7 mouse cellular contexts compared by ENCODE assay signal in genomic region chr16:34441704-34442103, GRCm38 (mm10).
DNase-seq lines count a peak whose midpoint lies in the region; ATAC-seq lines count a peak whose summit lies in the region.

No protein-coding gene starts in this region.

- no peak overlapping the region for H3K4me3 ChIP-seq in heart, embryonic 14.5 days (ENCODE audit: control insufficient read depth in 1 of 2, insufficient read depth in 1 of 2, low read depth in 1 of 2, low read length in 2 of 2)
- no peak overlapping the region for H3K4me3 ChIP-seq in limb, embryonic 13.5 days
- no peak overlapping the region for H3K4me3 ChIP-seq in limb, embryonic 10.5 days
- no peak overlapping the region for H3K4me3 ChIP-seq in embryonic facial prominence, embryonic 14.5 days (ENCODE audit: low read depth, low read length)
- H3K4me3 ChIP-seq in neural tube, embryonic 15.5 days (replicated peaks): no peak overlapping the region

- H3K9me3 ChIP-seq in heart, embryonic 14.5 days (ENCODE audit: control insufficient read depth, low read length): no peaks in the 10 kb centered on the region
- no peaks in the 10 kb centered on the region for H3K9me3 ChIP-seq in limb, embryonic 13.5 days
- H3K9me3 ChIP-seq in limb, embryonic 10.5 days (replicated peaks): no peaks in the 10 kb centered on the region
- no peaks in the 10 kb centered on the region for H3K9me3 ChIP-seq in embryonic facial prominence, embryonic 14.5 days (ENCODE audit: control insufficient read depth, low read length)
- no peaks in the 10 kb centered on the region for H3K9me3 ChIP-seq in neural tube, embryonic 15.5 days (replicated peaks)

- H3K4me1 ChIP-seq in heart, embryonic 14.5 days (ENCODE audit: control insufficient read depth in 2 of 2, insufficient read depth in 2 of 2, low read length in 2 of 2): peaks cover 25 to 41% of the 10 kb centered on the region in 2 experiments
- H3K4me1 ChIP-seq in limb, embryonic 13.5 days: peaks cover 50% of the 10 kb centered on the region
- H3K4me1 ChIP-seq in limb, embryonic 10.5 days: peaks cover 15% of the 10 kb centered on the region
- H3K4me1 ChIP-seq in embryonic facial prominence, embryonic 14.5 days (ENCODE audit: control insufficient read depth, insufficient read depth, low read length): peaks cover 26% of the 10 kb centered on the region
- peaks cover 44% of the 10 kb centered on the region for H3K4me1 ChIP-seq in neural tube, embryonic 15.5 days

- DNase-seq in heart, postnatal 25 days (ENCODE audit: low spot score): no peak
- DNase-seq in limb, embryonic 10.5 days (ENCODE audit: low spot score): no peak
- DNase-seq in embryonic facial prominence, embryonic 14.5 days (ENCODE audit: low spot score): no peak
- DNase-seq in thymus, postnatal 14 days: no peak

- H3K4me2 ChIP-seq in heart, embryonic 14.5 days (ENCODE audit: low read length): no peak overlapping the region
- no peak overlapping the region for H3K4me2 ChIP-seq in limb, embryonic 13.5 days (replicated peaks)
- no peak overlapping the region for H3K4me2 ChIP-seq in embryonic facial prominence, embryonic 14.5 days (ENCODE audit: low read depth, low read length)
- no peak overlapping the region for H3K4me2 ChIP-seq in neural tube, embryonic 15.5 days

- ATAC-seq in heart, embryonic 14.5 days (ENCODE audit: insufficient number of reproducible peaks, insufficient read depth, low FRiP score, low read depth): no peak
- no peak for ATAC-seq in limb, embryonic 13.5 days (ENCODE audit: low FRiP score, low read depth)
- ATAC-seq in embryonic facial prominence, embryonic 14.5 days (ENCODE audit: low read depth): no peak
- no peak for ATAC-seq in neural tube, embryonic 15.5 days (ENCODE audit: low FRiP score)

- intact Hi-C loops in heart, postnatal 25 days (cut with DNase I): no loop called here

- peak overlapping the region; percentile 57 to 84 for H3K27ac ChIP-seq in heart, embryonic 14.5 days (replicated peaks in 1 of 2; ENCODE audit: control insufficient read depth in 1 of 2, insufficient read depth in 1 of 2, low read depth in 2 of 2, low read length in 2 of 2)
- H3K27ac ChIP-seq in limb, embryonic 13.5 days: peak overlapping the region; percentile 23; the same call in 1 of the 2 replicates
- H3K27ac ChIP-seq in limb, embryonic 10.5 days: no peak overlapping the region
- H3K27ac ChIP-seq in embryonic facial prominence, embryonic 14.5 days (replicated peaks; ENCODE audit: low read depth, low read length): peak overlapping the region; percentile 56
- peak overlapping the region; percentile 60; the same call in 1 of the 2 replicates for H3K27ac ChIP-seq in neural tube, embryonic 15.5 days (replicated peaks)

- no peaks in the 10 kb centered on the region for H3K27me3 ChIP-seq in heart, embryonic 14.5 days (ENCODE audit: control insufficient read depth, insufficient read depth, low read length)
- no peaks in the 10 kb centered on the region for H3K27me3 ChIP-seq in limb, embryonic 13.5 days
- no peaks in the 10 kb centered on the region for H3K27me3 ChIP-seq in limb, embryonic 10.5 days (ENCODE audit: low read depth, poor library complexity, severe bottlenecking)
- no peaks in the 10 kb centered on the region for H3K27me3 ChIP-seq in embryonic facial prominence, embryonic 14.5 days (replicated peaks; ENCODE audit: control insufficient read depth, insufficient read depth, low read length)
- H3K27me3 ChIP-seq in neural tube, embryonic 15.5 days (replicated peaks): no peaks in the 10 kb centered on the region

- H3K36me3 ChIP-seq in heart, embryonic 14.5 days (ENCODE audit: control insufficient read depth, insufficient read depth, low read length): no peaks in the 10 kb centered on the region
- H3K36me3 ChIP-seq in limb, embryonic 13.5 days: no peaks in the 10 kb centered on the region
- H3K36me3 ChIP-seq in limb, embryonic 10.5 days: no peaks in the 10 kb centered on the region
- H3K36me3 ChIP-seq in embryonic facial prominence, embryonic 14.5 days (ENCODE audit: control insufficient read depth, insufficient read depth, low read length): no peaks in the 10 kb centered on the region
- no peaks in the 10 kb centered on the region for H3K36me3 ChIP-seq in neural tube, embryonic 15.5 days

- WGBS in heart, embryonic 14.5 days: 47% methylated on average over 2 of the region's 2 CpGs
- WGBS in limb, embryonic 13.5 days: 70% methylated on average over 2 of the region's 2 CpGs
- WGBS in limb, embryonic 10.5 days: 87% methylated on average over 2 of the region's 2 CpGs
- 55% methylated on average over 2 of the region's 2 CpGs for WGBS in embryonic facial prominence, embryonic 14.5 days
- WGBS in neural tube, embryonic 15.5 days: 86% methylated on average over 2 of the region's 2 CpGs

- no peak overlapping the region; the same call in 1 of the 2 replicates for H3K9ac ChIP-seq in heart, embryonic 14.5 days (ENCODE audit: low read length)
- no peak overlapping the region for H3K9ac ChIP-seq in limb, embryonic 13.5 days
- no peak overlapping the region; the same call in 1 of the 2 replicates for H3K9ac ChIP-seq in embryonic facial prominence, embryonic 14.5 days (ENCODE audit: low read depth, low read length)
- no peak overlapping the region for H3K9ac ChIP-seq in neural tube, embryonic 15.5 days (replicated peaks)
